Mouse (Mus musculus): ENCODE measurements at regions not wholly inside any gene's neighbourhood (a gene's known extent, or its start where the extent isn't known, plus 50 kb on each side); places are given as distances from the start of the nearest gene placed in this dataset.

DNA sequence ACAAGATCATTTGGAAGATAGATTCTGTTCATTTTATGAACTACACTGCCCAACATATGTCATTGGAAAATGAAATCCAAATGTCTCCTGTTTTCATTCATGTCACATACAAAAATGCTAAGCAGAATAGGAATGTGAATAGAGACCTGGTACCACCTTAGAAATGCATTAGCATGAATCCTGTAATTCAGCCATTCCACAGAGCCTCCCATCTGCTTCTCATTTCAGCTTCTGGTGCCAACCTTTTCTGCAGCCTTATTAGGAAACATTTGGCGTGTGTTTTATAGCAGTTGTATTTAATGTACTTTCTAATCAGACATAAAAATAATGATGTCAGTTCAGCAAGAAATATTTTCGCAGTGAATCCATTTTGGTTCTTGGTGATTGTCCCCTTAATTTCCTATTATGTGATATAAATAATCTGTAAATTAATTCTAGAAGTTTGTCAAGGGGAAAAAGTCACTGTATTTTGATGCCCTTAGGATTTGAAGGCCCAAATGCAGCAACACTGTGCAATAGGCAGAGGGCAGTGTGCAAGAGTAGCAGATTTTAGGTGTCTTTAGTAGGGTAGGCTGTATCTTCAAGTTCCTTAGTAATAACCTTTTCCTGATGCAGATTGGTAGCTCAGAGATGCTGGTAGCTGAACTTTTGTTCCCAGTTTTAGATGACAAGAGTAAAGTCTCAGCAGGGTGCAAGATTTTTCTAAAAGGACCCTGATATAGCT lies 253.2 kb downstream of the Rad51ap2 start:
- H3K4me3 ChIP-seq (ENCODE audit: insufficient read depth, low read depth, low read length) = no peak overlapping the region
- no peak overlapping the region for H3K27ac ChIP-seq (replicated peaks; ENCODE audit: insufficient read depth, low read depth, low read length)
- H3K36me3 ChIP-seq (ENCODE audit: control insufficient read depth, insufficient read depth, low read length) = no peaks in the 10 kb centered on the region
- TF ChIP-seq POLR2A (IDR thresholded peaks at IDR 0.05; ENCODE audit: extremely low read depth, insufficient read depth, low read length) (no peak), CTCF (IDR thresholded peaks at IDR 0.05; ENCODE audit: low read depth, low read length) (no peak)
- DNase-seq (ENCODE audit: extremely low read depth, low read depth, low spot score) = no peak
- H3K79me2 ChIP-seq (ENCODE audit: control insufficient read depth, insufficient read depth, low read length) = no peaks in the 10 kb centered on the region
- H3K9ac ChIP-seq (ENCODE audit: low read depth, low read length) = no peak overlapping the region
- H3K4me1 ChIP-seq (ENCODE audit: control insufficient read depth, insufficient read depth, low read length) = no peaks in the 10 kb centered on the region
- H3K27me3 ChIP-seq (ENCODE audit: control insufficient read depth, insufficient read depth, low read length) = no peaks in the 10 kb centered on the region
- 75% methylated on average over 2 of the region's 2 CpGs for WGBS

- no peaks in the 10 kb centered on the region for H3K36me3 ChIP-seq (ENCODE audit: control insufficient read depth, insufficient read depth, low read length)
- H3K27me3 ChIP-seq (ENCODE audit: control insufficient read depth, insufficient read depth, low read length) = no peaks in the 10 kb centered on the region
- no peaks in the 10 kb centered on the region for H3K79me2 ChIP-seq (ENCODE audit: control insufficient read depth, insufficient read depth, low read length)
- no peak overlapping the region for H3K4me3 ChIP-seq (ENCODE audit: insufficient read depth, low read depth, low read length)
- no peak for TF ChIP-seq CTCF (IDR thresholded peaks at IDR 0.05; ENCODE audit: low read depth, low read length)
- no peak for TF ChIP-seq POLR2A (IDR thresholded peaks at IDR 0.05; ENCODE audit: extremely low read depth, insufficient read depth, low read length)
- no peak for DNase-seq (ENCODE audit: extremely low read depth, low read depth, low spot score)
- H3K9ac ChIP-seq (ENCODE audit: low read depth, low read length) = no peak overlapping the region
- 63% methylated on average over 4 of the region's 4 CpGs for WGBS
- no peaks in the 10 kb centered on the region for H3K4me1 ChIP-seq (ENCODE audit: control insufficient read depth, insufficient read depth, low read length)
- no peak overlapping the region for H3K27ac ChIP-seq (replicated peaks; ENCODE audit: insufficient read depth, low read depth, low read length)
Observed at GRCm38 (mm10) chr12:11717633-11718032, 261.8 kb downstream of the Rad51ap2 start.

- H3K36me3 ChIP-seq (ENCODE audit: control insufficient read depth, insufficient read depth, low read length) = no peaks in the 10 kb centered on the region
- no peaks in the 10 kb centered on the region for H3K4me1 ChIP-seq (ENCODE audit: control insufficient read depth, insufficient read depth, low read length)
- H3K27me3 ChIP-seq (ENCODE audit: control insufficient read depth, insufficient read depth, low read length) = no peaks in the 10 kb centered on the region
- DNase-seq (ENCODE audit: extremely low read depth, low read depth, low spot score) = no peak
- H3K9ac ChIP-seq (ENCODE audit: low read depth, low read length) = no peak overlapping the region
- H3K4me3 ChIP-seq (ENCODE audit: insufficient read depth, low read depth, low read length) = no peak overlapping the region
- H3K27ac ChIP-seq (replicated peaks; ENCODE audit: insufficient read depth, low read depth, low read length) = no peak overlapping the region
- H3K79me2 ChIP-seq (ENCODE audit: control insufficient read depth, insufficient read depth, low read length) = no peaks in the 10 kb centered on the region
- 66% methylated on average over 2 of the region's 2 CpGs for WGBS
- TF ChIP-seq CTCF (IDR thresholded peaks at IDR 0.05; ENCODE audit: low read depth, low read length) (no peak), POLR2A (IDR thresholded peaks at IDR 0.05; ENCODE audit: extremely low read depth, insufficient read depth, low read length) (no peak)
Observed at GRCm38 (mm10) chr12:11751471-11751870, 295.6 kb downstream of the Rad51ap2 start.

- Histone ChIP-seq H3K79me2 (ENCODE audit: control insufficient read depth, insufficient read depth, low read length) (no peaks in the 10 kb centered on the region), H3K27ac (replicated peaks; ENCODE audit: insufficient read depth, low read depth, low read length) (no peak overlapping the region), H3K9ac (ENCODE audit: low read depth, low read length) (no peak overlapping the region), H3K36me3 (ENCODE audit: control insufficient read depth, insufficient read depth, low read length) (no peaks in the 10 kb centered on the region), H3K4me1 (ENCODE audit: control insufficient read depth, insufficient read depth, low read length) (no peaks in the 10 kb centered on the region), H3K27me3 (ENCODE audit: control insufficient read depth, insufficient read depth, low read length) (no peaks in the 10 kb centered on the region), H3K4me3 (ENCODE audit: insufficient read depth, low read depth, low read length) (no peak overlapping the region)
- no peak for DNase-seq (ENCODE audit: extremely low read depth, low read depth, low spot score)
- TF ChIP-seq CTCF (IDR thresholded peaks at IDR 0.05; ENCODE audit: low read depth, low read length) (no peak), POLR2A (IDR thresholded peaks at IDR 0.05; ENCODE audit: extremely low read depth, insufficient read depth, low read length) (no peak)
Observed at GRCm38 (mm10) chr12:11754184-11754907, 298.5 kb downstream of the Rad51ap2 start.

DNA sequence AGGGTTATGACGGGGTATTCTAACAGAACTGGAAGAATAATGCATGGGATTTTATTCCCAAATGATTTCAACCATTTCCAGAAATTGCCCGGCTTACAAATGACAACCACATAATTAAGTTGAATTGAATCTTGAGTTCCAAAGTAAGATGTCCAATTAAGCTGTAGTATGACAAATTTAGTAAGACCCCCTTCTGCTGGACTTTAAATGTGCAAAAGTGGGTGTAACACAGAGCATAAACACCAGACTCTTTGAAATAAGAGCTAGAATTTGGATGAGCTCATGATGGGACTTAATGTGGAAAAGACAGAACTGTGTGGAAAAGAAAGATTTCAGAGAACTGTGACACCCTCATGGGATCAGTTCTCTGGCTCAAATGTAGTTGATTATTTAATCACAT lies 346.4 kb downstream of the Rad51ap2 start:
- TF ChIP-seq CTCF (IDR thresholded peaks at IDR 0.05; ENCODE audit: low read depth, low read length) (no peak), POLR2A (IDR thresholded peaks at IDR 0.05; ENCODE audit: extremely low read depth, insufficient read depth, low read length) (no peak)
- DNase-seq (ENCODE audit: extremely low read depth, low read depth, low spot score) = no peak
- H3K4me3 ChIP-seq (ENCODE audit: insufficient read depth, low read depth, low read length) = no peak overlapping the region
- 78% methylated on average over 2 of the region's 2 CpGs for WGBS
- no peak overlapping the region for H3K27ac ChIP-seq (replicated peaks; ENCODE audit: insufficient read depth, low read depth, low read length)
- no peaks in the 10 kb centered on the region for H3K27me3 ChIP-seq (ENCODE audit: control insufficient read depth, insufficient read depth, low read length)
- H3K4me1 ChIP-seq (ENCODE audit: control insufficient read depth, insufficient read depth, low read length) = no peaks in the 10 kb centered on the region
- no peaks in the 10 kb centered on the region for H3K79me2 ChIP-seq (ENCODE audit: control insufficient read depth, insufficient read depth, low read length)
- no peaks in the 10 kb centered on the region for H3K36me3 ChIP-seq (ENCODE audit: control insufficient read depth, insufficient read depth, low read length)
- H3K9ac ChIP-seq (ENCODE audit: low read depth, low read length) = no peak overlapping the region

DNA sequence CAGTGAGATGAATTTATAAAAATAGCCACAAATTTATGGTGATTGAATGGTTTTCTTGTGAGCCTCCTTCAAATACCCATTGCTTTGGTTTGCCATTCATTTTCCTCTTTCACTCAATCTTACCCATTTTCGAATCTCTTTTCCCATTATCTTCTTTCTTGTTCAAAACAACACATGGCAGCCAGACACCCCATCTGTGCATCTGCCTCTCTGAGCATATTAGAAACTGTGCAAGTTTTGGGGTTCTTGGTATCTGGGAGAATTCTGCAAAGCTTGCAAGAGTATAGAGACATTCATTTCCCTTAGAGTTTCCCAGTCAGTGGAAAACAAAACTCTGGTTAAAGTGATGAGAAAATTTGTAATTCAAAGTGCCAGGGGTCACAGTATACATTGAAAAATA lies 347.3 kb downstream of the Rad51ap2 start:
- H3K27ac ChIP-seq (replicated peaks; ENCODE audit: insufficient read depth, low read depth, low read length) = no peak overlapping the region
- H3K4me3 ChIP-seq (ENCODE audit: insufficient read depth, low read depth, low read length) = no peak overlapping the region
- WGBS = 58% methylated on average over 1 of the region's 1 CpGs
- H3K79me2 ChIP-seq (ENCODE audit: control insufficient read depth, insufficient read depth, low read length) = no peaks in the 10 kb centered on the region
- no peaks in the 10 kb centered on the region for H3K4me1 ChIP-seq (ENCODE audit: control insufficient read depth, insufficient read depth, low read length)
- no peaks in the 10 kb centered on the region for H3K36me3 ChIP-seq (ENCODE audit: control insufficient read depth, insufficient read depth, low read length)
- TF ChIP-seq CTCF (IDR thresholded peaks at IDR 0.05; ENCODE audit: low read depth, low read length) (no peak), POLR2A (IDR thresholded peaks at IDR 0.05; ENCODE audit: extremely low read depth, insufficient read depth, low read length) (no peak)
- DNase-seq (ENCODE audit: extremely low read depth, low read depth, low spot score) = no peak
- H3K9ac ChIP-seq (ENCODE audit: low read depth, low read length) = no peak overlapping the region
- H3K27me3 ChIP-seq (ENCODE audit: control insufficient read depth, insufficient read depth, low read length) = no peaks in the 10 kb centered on the region

Measured in liver, adult 2 months (tissue).